Mouse (Mus musculus): ENCODE data around the gene Prr23a1. TPM values are rescaled to one million over a fixed set of nuclear protein-coding genes. Genes with fewer than 3 reads are reported as not detected.

Prr23a1 gene
- polyA plus RNA-seq (2012; fragmentation: generic; extraction: Trizol) = not detected

GRCm38 (mm10) chr9:98842117-98842516, at the start of gene Prr23a1:
Prr23a1 (plus strand) TSS chr9:98842503.

GRCm38 (mm10) chr9:98856210-98856609, 13.9 kb downstream of the Prr23a1 start, which contains the start of gene Prr23a2:
Prr23a2 (plus strand) TSS chr9:98856494.

GRCm38 (mm10) chr9:98864571-98864970, 22.3 kb downstream of the Prr23a1 start, which contains the start of gene Prr23a3:
Prr23a3 (plus strand) TSS chr9:98864767.

Other genes with a start within 250 kb of the Prr23a1 start
- 10 to 100 TPM in 1 of 2 experiments, 1 to 10 TPM in 1; 2.2 to 14.5 TPM for gene Mrps22, start 240.8 kb upstream of the Prr23a1 start, polyA plus RNA-seq (2012; fragmentation: generic; extraction: Trizol)
- not detected for gene Prr23a2, start 14.0 kb downstream of the Prr23a1 start, polyA plus RNA-seq (2012; fragmentation: generic; extraction: Trizol)
- gene Prr23a3, start 22.3 kb downstream of the Prr23a1 start, polyA plus RNA-seq (2012; fragmentation: generic; extraction: Trizol) = not detected
- not detected for gene 7420426K07Rik, start 60.6 kb downstream of the Prr23a1 start, polyA plus RNA-seq (2012; fragmentation: generic; extraction: Trizol)
- gene Foxl2, start 112.8 kb downstream of the Prr23a1 start, polyA plus RNA-seq (2012; fragmentation: generic; extraction: Trizol) = not detected
- gene Faim, start 143.9 kb downstream of the Prr23a1 start, polyA plus RNA-seq (2012; fragmentation: generic; extraction: Trizol) = 10 to 100 TPM in 1 of 2 experiments, 1 to 10 TPM in 1; 7.7 to 20.5 TPM
- gene Gm1123, start 193.2 kb downstream of the Prr23a1 start, polyA plus RNA-seq (2012; fragmentation: generic; extraction: Trizol) = not detected